Mouse (Mus musculus): ENCODE data around the gene 1810010D01Rik.
A peak's percentile ranks its signal among the peaks of the same experiment; 100 is the strongest.

1810010D01Rik gene

GRCm38 (mm10) chr7:145173563-145173962, 34.4 kb downstream of the 1810010D01Rik start:
- no peak for DNase-seq

GRCm38 (mm10) chr7:145173116-145173515, 34.8 kb downstream of the 1810010D01Rik start:
- DNase-seq = no peak

- DNase-seq = no peak
Observed at GRCm38 (mm10) chr7:145169703-145170102, 38.2 kb downstream of the 1810010D01Rik start.

GRCm38 (mm10) chr7:145159283-145160240, 48.4 kb downstream of the 1810010D01Rik start:
- peak; percentile 58 for DNase-seq
